ENCODE assay signal across 8 mouse cellular contexts in genomic region chr11:79002551-79002951, GRCm38 (mm10). TPM values are rescaled to one million over a fixed set of nuclear protein-coding genes. Genes with fewer than 3 reads are reported as not detected.
A peak's percentile ranks its signal among the peaks of the same experiment; 100 is the strongest.
DNase-seq lines count a peak whose midpoint lies in the region; ATAC-seq and TF ChIP-seq lines count a peak whose summit lies in the region.
"Had no signal": no experiment of that assay in that cellular context is flagged by ENCODE, and none has a peak within 500 bp of the region (broad histone marks: within the 10 kb centered on the region; RNA-seq: fewer than 3 reads in every experiment).

No protein-coding gene starts in this region.

- no peak overlapping the region for H3K4me3 ChIP-seq in bone marrow, adult 2 months (replicated peaks; ENCODE audit: control insufficient read depth, low read depth, low read length)
- no peak overlapping the region for H3K4me3 ChIP-seq in heart, embryonic 16.5 days (ENCODE audit: low read length)
- H3K4me3 ChIP-seq: limb, embryonic 12.5 days had no signal

- no peak for TF ChIP-seq CTCF in bone marrow, adult 2 months (IDR thresholded peaks at IDR 0.05; ENCODE audit: control insufficient read depth, insufficient read depth, low read length)

- 39% methylated on average over 5 of the region's 5 CpGs for WGBS in bone marrow, adult 2 months
- WGBS in heart, embryonic 16.5 days: 37% methylated on average over 5 of the region's 5 CpGs

- no peak overlapping the region for H3K9ac ChIP-seq in heart, embryonic 16.5 days (ENCODE audit: low read length)
- H3K9ac ChIP-seq: limb, embryonic 12.5 days had no signal

- peaks cover 9% of the 10 kb centered on the region; the same call in 1 of the 2 replicates for H3K4me1 ChIP-seq in bone marrow, adult 2 months (ENCODE audit: control insufficient read depth, insufficient read depth, low read length)
- peaks cover 8% of the 10 kb centered on the region for H3K4me1 ChIP-seq in heart, embryonic 16.5 days (ENCODE audit: control insufficient read depth, insufficient read depth, low read length)

- TF ChIP-seq POLR2A in bone marrow, adult 2 months (IDR thresholded peaks at IDR 0.05; ENCODE audit: borderline replicate concordance, control insufficient read depth, low read depth, low read length): no peak

- no peak overlapping the region for H3K4me2 ChIP-seq in heart, embryonic 16.5 days (ENCODE audit: low read depth, low read length)
- H3K4me2 ChIP-seq: limb, embryonic 12.5 days had no signal

- H3K27me3 ChIP-seq in heart, embryonic 16.5 days (ENCODE audit: control insufficient read depth, insufficient read depth, low read length): no peaks in the 10 kb centered on the region
- H3K27me3 ChIP-seq: limb, embryonic 12.5 days had no signal

- H3K27ac ChIP-seq in bone marrow, adult 2 months (ENCODE audit: control insufficient read depth, insufficient read depth, low read depth, low read length, poor library complexity): peak overlapping the region; percentile 58
- peak overlapping the region; percentile 87 for H3K27ac ChIP-seq in heart, embryonic 16.5 days (ENCODE audit: low read length)
- H3K27ac ChIP-seq: limb, embryonic 12.5 days had no signal

- 0 out of 2 replicates have a peak, but pooled peaks cover under 1% of the 10 kb centered on the region for H3K9me3 ChIP-seq in heart, embryonic 16.5 days (replicated peaks; ENCODE audit: control insufficient read depth, low read length)

- peak; percentile 62 to 76 for DNase-seq in lung, adult 18-20 months
- DNase-seq in lung, postnatal 14 days: no peak
- no peak for DNase-seq in embryo, embryonic 10.5 days (ENCODE audit: low spot score)
- no peak for DNase-seq in layer of hippocampus, postnatal 14 days (ENCODE audit: low spot score in 2 of 2)

- peak; percentile 50; the same call in 1 of the 2 replicates for ATAC-seq in heart, embryonic 16.5 days (replicated peaks; ENCODE audit: extremely low read depth, insufficient read depth, low FRiP score)
- ATAC-seq in megakaryocyte progenitor cell, adult 5-6 weeks (replicated peaks; ENCODE audit: poor library complexity): 0 out of 2 replicates have a peak, but pooled peaks have one; percentile 4

- no peaks in the 10 kb centered on the region for H3K36me3 ChIP-seq in heart, embryonic 16.5 days (ENCODE audit: control insufficient read depth, insufficient read depth)
- H3K36me3 ChIP-seq: limb, embryonic 12.5 days had no signal

RNA-seq across cellular contexts. Expression of gene Lgals9, which starts 17.8 kb away (rescaled TPM):
- 54.4 and 58.6 TPM in 2 replicates for polyA plus RNA-seq in bone marrow, adult 2 months (2011; ENCODE audit: insufficient read depth, insufficient read length, low replicate concordance, missing spikeins)
- polyA plus RNA-seq in heart, embryonic 16.5 days (2015; fragmentation: Nextera tagmentation; extraction: Ambion mirVana): 72.7 and 105 TPM in 2 replicates
- total RNA-seq in megakaryocyte progenitor cell, adult 5-6 weeks (2015): 374 and 478 TPM in 2 replicates
- total RNA-seq in megakaryocyte progenitor cell, adult 5-6 weeks (2017): 73.6 and 82.8 TPM in 2 replicates
- 1 to 10 TPM; 7.2 to 7.4 TPM for total RNA-seq in layer of hippocampus, postnatal 14 days (2021)

Comparison
In these comparisons a context has a peak if more than half of its experiments do, and no peak if none do; other contexts are left out.
1. DNase-seq: peak in lung, adult 18-20 months (2 of 2); none in lung, postnatal 14 days (single experiment), embryo, embryonic 10.5 days (single experiment) and layer of hippocampus, postnatal 14 days (0 of 2).
2. RNA of gene Lgals9, which starts 17.8 kb away (total RNA-seq): 73.6 to 478 TPM in megakaryocyte progenitor cell, adult 5-6 weeks; 7.2 to 7.4 TPM in layer of hippocampus, postnatal 14 days; every median in the first group is over 4 times any median in the second.